ENCODE assay signal across 20 mouse cellular contexts in genomic region chr5:93051951-93052350, GRCm38 (mm10). TPM values are rescaled to one million over a fixed set of nuclear protein-coding genes. Genes with fewer than 3 reads are reported as not detected.
A peak's percentile ranks its signal among the peaks of the same experiment; 100 is the strongest.
DNase-seq lines count a peak whose midpoint lies in the region; ATAC-seq and TF ChIP-seq lines count a peak whose summit lies in the region.
"Had no signal": no experiment of that assay in that cellular context is flagged by ENCODE, and none has a peak within 500 bp of the region (broad histone marks: within the 10 kb centered on the region; RNA-seq: fewer than 3 reads in every experiment).

No protein-coding gene starts in this region.

- no peak for ATAC-seq in forebrain, embryonic 11.5 days (replicated peaks; ENCODE audit: low FRiP score)
- ATAC-seq in forebrain, postnatal 0 days: no peak
- no peak for ATAC-seq in hindbrain, embryonic 11.5 days (ENCODE audit: low FRiP score)
- no peak for ATAC-seq in hindbrain, embryonic 12.5 days (ENCODE audit: low FRiP score)

- no peaks in the 10 kb centered on the region for H3K9me3 ChIP-seq in forebrain, embryonic 11.5 days (ENCODE audit: control insufficient read depth, low read length)
- H3K9me3 ChIP-seq in forebrain, postnatal 0 days (ENCODE audit: low read length): no peaks in the 10 kb centered on the region
- H3K9me3 ChIP-seq in hindbrain, embryonic 11.5 days (ENCODE audit: control insufficient read depth, low read length): no peaks in the 10 kb centered on the region
- H3K9me3 ChIP-seq in hindbrain, embryonic 12.5 days (replicated peaks): no peaks in the 10 kb centered on the region
- H3K9me3 ChIP-seq: embryonic facial prominence, embryonic 12.5 days; heart, embryonic 15.5 days; limb, embryonic 15.5 days had no signal

- WGBS in forebrain, embryonic 11.5 days: 89% methylated on average over 9 of the region's 9 CpGs
- WGBS in forebrain, postnatal 0 days: 55% methylated on average over 9 of the region's 9 CpGs
- WGBS in hindbrain, embryonic 11.5 days: 87% methylated on average over 9 of the region's 9 CpGs
- 85% methylated on average over 9 of the region's 9 CpGs for WGBS in hindbrain, embryonic 12.5 days

- TF ChIP-seq CTCF in forebrain, postnatal 0 days (IDR thresholded peaks at IDR 0.05; ENCODE audit: low read depth): no peak

- peaks cover under 1% of the 10 kb centered on the region for H3K27me3 ChIP-seq in forebrain, embryonic 11.5 days (ENCODE audit: control insufficient read depth, insufficient read depth, low read length)
- no peaks in the 10 kb centered on the region for H3K27me3 ChIP-seq in forebrain, postnatal 0 days (ENCODE audit: insufficient read depth, low read length)
- peaks cover 5% of the 10 kb centered on the region for H3K27me3 ChIP-seq in hindbrain, embryonic 11.5 days (ENCODE audit: control insufficient read depth, insufficient read depth, low read length)
- H3K27me3 ChIP-seq in hindbrain, embryonic 12.5 days: peaks cover 23% of the 10 kb centered on the region

- no peak overlapping the region for H3K4me2 ChIP-seq in forebrain, embryonic 11.5 days (ENCODE audit: low read depth, low read length, severe bottlenecking)
- no peak overlapping the region for H3K4me2 ChIP-seq in forebrain, postnatal 0 days (ENCODE audit: low read depth)
- H3K4me2 ChIP-seq in hindbrain, embryonic 11.5 days (replicated peaks; ENCODE audit: low read depth, low read length): no peak overlapping the region
- no peak overlapping the region for H3K4me2 ChIP-seq in hindbrain, embryonic 12.5 days (replicated peaks)
- H3K4me2 ChIP-seq: embryonic facial prominence, embryonic 12.5 days; heart, embryonic 15.5 days; limb, embryonic 15.5 days had no signal

- no peaks in the 10 kb centered on the region for H3K4me1 ChIP-seq in forebrain, embryonic 11.5 days (replicated peaks; ENCODE audit: control insufficient read depth, insufficient read depth, low read length)
- H3K4me1 ChIP-seq in forebrain, postnatal 0 days (ENCODE audit: insufficient read depth): no peaks in the 10 kb centered on the region
- no peaks in the 10 kb centered on the region for H3K4me1 ChIP-seq in hindbrain, embryonic 11.5 days (replicated peaks; ENCODE audit: control insufficient read depth, insufficient read depth, low read length)
- H3K4me1 ChIP-seq in hindbrain, embryonic 12.5 days: no peaks in the 10 kb centered on the region
- H3K4me1 ChIP-seq: embryonic facial prominence, embryonic 12.5 days; heart, embryonic 15.5 days; limb, embryonic 15.5 days had no signal

- H3K9ac ChIP-seq in forebrain, embryonic 11.5 days (ENCODE audit: low read length): no peak overlapping the region
- no peak overlapping the region for H3K9ac ChIP-seq in forebrain, postnatal 0 days
- H3K9ac ChIP-seq in hindbrain, embryonic 11.5 days (ENCODE audit: low read depth, low read length): no peak overlapping the region
- H3K9ac ChIP-seq in hindbrain, embryonic 12.5 days: no peak overlapping the region
- H3K9ac ChIP-seq: embryonic facial prominence, embryonic 12.5 days; heart, embryonic 15.5 days; limb, embryonic 15.5 days had no signal

- H3K36me3 ChIP-seq in forebrain, embryonic 11.5 days (ENCODE audit: control insufficient read depth, insufficient read depth, low read length): no peaks in the 10 kb centered on the region
- H3K36me3 ChIP-seq in forebrain, postnatal 0 days (ENCODE audit: insufficient read depth): no peaks in the 10 kb centered on the region
- no peaks in the 10 kb centered on the region for H3K36me3 ChIP-seq in hindbrain, embryonic 11.5 days (ENCODE audit: control insufficient read depth, insufficient read depth, low read length)
- H3K36me3 ChIP-seq in hindbrain, embryonic 12.5 days: no peaks in the 10 kb centered on the region
- H3K36me3 ChIP-seq: embryonic facial prominence, embryonic 12.5 days; heart, embryonic 15.5 days; limb, embryonic 15.5 days had no signal

- H3K4me3 ChIP-seq in forebrain, embryonic 11.5 days (ENCODE audit: low read depth, low read length): no peak overlapping the region
- no peak overlapping the region for H3K4me3 ChIP-seq in forebrain, postnatal 0 days (ENCODE audit: low read depth, low read length)
- H3K4me3 ChIP-seq in hindbrain, embryonic 11.5 days (ENCODE audit: low read depth, low read length): no peak overlapping the region
- H3K4me3 ChIP-seq in hindbrain, embryonic 12.5 days: no peak overlapping the region
- H3K4me3 ChIP-seq: embryonic facial prominence, embryonic 12.5 days; heart, embryonic 15.5 days; limb, embryonic 15.5 days had no signal

- H3K27ac ChIP-seq in forebrain, embryonic 11.5 days (ENCODE audit: low read depth, low read length): no peak overlapping the region
- H3K27ac ChIP-seq in forebrain, postnatal 0 days (ENCODE audit: low read depth, low read length): no peak overlapping the region
- H3K27ac ChIP-seq in hindbrain, embryonic 11.5 days (ENCODE audit: low read depth, low read length): no peak overlapping the region
- H3K27ac ChIP-seq in hindbrain, embryonic 12.5 days: no peak overlapping the region
- H3K27ac ChIP-seq: embryonic facial prominence, embryonic 12.5 days; heart, embryonic 15.5 days; limb, embryonic 15.5 days had no signal

- peak; percentile 31 for DNase-seq in forebrain, embryonic 11.5 days (ENCODE audit: low spot score)
- no peak for DNase-seq in forebrain, postnatal 0 days
- DNase-seq in layer of hippocampus, adult 18-20 months (ENCODE audit: low spot score in 2 of 2): peak; percentile 18 to 56
- no peak for DNase-seq in layer of hippocampus, adult 8-10 months (ENCODE audit: low spot score in 2 of 2)
- peak; percentile 87 for DNase-seq in brain, adult 2 months (ENCODE audit: low read depth, low spot score)
- peak; percentile 84 to 89 for DNase-seq in cerebellum, postnatal 10 days
- no peak for DNase-seq in hindbrain, embryonic 11.5 days (ENCODE audit: low spot score)
- DNase-seq: adrenal gland, adult 2 months; kidney, postnatal 4 days; right cerebral cortex, postnatal 4 days; thymus, postnatal 36 days had no signal

RNA-seq across cellular contexts. Expression of gene Sowahb, which starts 7.1 kb away (rescaled TPM):
- 0.16 and 0.63 TPM in 2 replicates for polyA plus RNA-seq in forebrain, embryonic 11.5 days (2014; fragmentation: Nextera tagmentation; extraction: Ambion mirVana)
- 0.10 and 0.46 TPM in 2 replicates for total RNA-seq in forebrain, postnatal 0 days (2014; rRNA removed)
- 0.10 and 0.12 TPM in 2 replicates for polyA plus RNA-seq in forebrain, postnatal 0 days (2015; fragmentation: Nextera tagmentation; extraction: Ambion mirVana)
- 1 to 10 TPM; 2.8 to 3.8 TPM for total RNA-seq in layer of hippocampus, adult 18-20 months (2021)
- total RNA-seq in layer of hippocampus, adult 8-10 months (2022): 1 to 10 TPM; 3.0 to 4.3 (median 3.7) TPM
- 0.25 and 0.32 TPM in 2 replicates for polyA plus RNA-seq in hindbrain, embryonic 11.5 days (2014; fragmentation: Nextera tagmentation; extraction: Ambion mirVana)
- polyA plus RNA-seq in hindbrain, embryonic 12.5 days (2016; fragmentation: Nextera tagmentation; extraction: Ambion mirVana): 0.14 and 0.31 TPM in 2 replicates
- total RNA-seq: common myeloid progenitor, adult 5-6 weeks; hematopoietic stem cell, adult 5-6 weeks; megakaryocyte-erythroid progenitor cell, adult 5-6 weeks; MEL had no signal
- polyA plus RNA-seq: adrenal gland, adult 2 months; neural tube, embryonic 14.5 days had no signal

RNA-seq across cellular contexts. Expression of gene Sept11, which starts 41.3 kb away (rescaled TPM):
- polyA plus RNA-seq in forebrain, embryonic 11.5 days (2014; fragmentation: Nextera tagmentation; extraction: Ambion mirVana): 288 and 296 TPM in 2 replicates
- 87.2 and 104 TPM in 2 replicates for total RNA-seq in forebrain, postnatal 0 days (2014; rRNA removed)
- polyA plus RNA-seq in forebrain, postnatal 0 days (2015; fragmentation: Nextera tagmentation; extraction: Ambion mirVana): 85.9 and 104 TPM in 2 replicates
- total RNA-seq in layer of hippocampus, adult 18-20 months (2021): 10 to 100 TPM; 99.0 to 99.4 TPM
- total RNA-seq in layer of hippocampus, adult 8-10 months (2022): 100 to 1,000 TPM; 105 to 119 (median 113) TPM
- 241 and 243 TPM in 2 replicates for polyA plus RNA-seq in hindbrain, embryonic 11.5 days (2014; fragmentation: Nextera tagmentation; extraction: Ambion mirVana)
- 261 and 286 TPM in 2 replicates for polyA plus RNA-seq in hindbrain, embryonic 12.5 days (2016; fragmentation: Nextera tagmentation; extraction: Ambion mirVana)

Comparison
In these comparisons a context has a peak if more than half of its experiments do, and no peak if none do; other contexts are left out.
1. DNase-seq: peak in forebrain, embryonic 11.5 days (single experiment), layer of hippocampus, adult 18-20 months (2 of 2), brain, adult 2 months (single experiment) and cerebellum, postnatal 10 days (2 of 2); none in forebrain, postnatal 0 days (single experiment), layer of hippocampus, adult 8-10 months (0 of 2) and hindbrain, embryonic 11.5 days (single experiment).